Mouse (Mus musculus) ES-E14 (cell line): Measurements from ENCODE around the gene Cdkl1.

Experiments
- CHD2 ChIP-seq: IDR thresholded peaks from 2 replicates; pipeline ENCODE4 v1.6.1; 2014; ENCODE audit warnings: mild to moderate bottlenecking, low read depth, low read length, inconsistent platforms
- HCFC1 ChIP-seq: IDR thresholded peaks from 2 replicates; pipeline ENCODE4 v1.6.1; 2012; ENCODE audit warnings: low read length, inconsistent platforms, borderline replicate concordance; ENCODE audit not compliant: insufficient read depth
- MAFK ChIP-seq: IDR thresholded peaks from 2 replicates; pipeline ENCODE4 v1.6.1; 2014; ENCODE audit warnings: mild to moderate bottlenecking, low read depth, low read length, inconsistent platforms; ENCODE audit not compliant: insufficient read depth
- ZC3H11A ChIP-seq: IDR thresholded peaks from 2 replicates; pipeline ENCODE4 v1.6.1; 2012; ENCODE audit warnings: low read depth, mild to moderate bottlenecking, inconsistent platforms, low read length, borderline replicate concordance
- ZNF384 ChIP-seq: IDR thresholded peaks from 2 replicates; pipeline ENCODE4 v1.6.1; 2012; ENCODE audit warnings: low read depth, low read length, inconsistent platforms

DNA sequence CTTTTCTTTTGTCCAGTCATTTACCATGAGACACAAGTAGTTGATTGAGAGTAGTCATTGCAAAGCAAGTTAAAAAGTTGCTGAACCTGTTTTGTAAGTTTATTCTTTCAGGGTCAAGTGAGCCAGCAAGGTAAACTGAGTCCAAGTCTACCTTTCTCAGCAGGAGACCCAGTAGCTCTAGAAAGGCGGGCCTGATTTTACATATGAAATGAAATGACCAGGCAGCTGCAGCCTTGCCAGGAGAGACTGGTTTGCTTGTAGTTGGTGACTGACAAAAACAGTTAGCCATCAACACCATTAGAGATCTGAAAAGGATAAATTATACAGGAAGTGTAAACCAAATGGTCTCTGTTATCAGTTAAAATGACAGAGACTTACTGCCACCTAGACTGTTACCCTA is 60.8 kb downstream of the Cdkl1 start:
- TF ChIP-seq ZC3H11A (no peak), CHD2 (no peak), MAFK (no peak), HCFC1 (no peak), ZNF384 (no peak)
